Mouse (Mus musculus): ENCODE measurements around the gene Srsf12.

Srsf12 gene

GRCm38 (mm10) chr4:33208881-33209841 is at the start of gene Srsf12:
TSS of gene Srsf12 (plus strand) at chr4:33208991.
- no peak for DNase-seq (ENCODE audit: low read depth in 1 of 2, low spot score in 2 of 2)

GRCm38 (mm10) chr4:33183477-33183876 is 25.3 kb upstream of the Srsf12 start:
- no peak for DNase-seq (ENCODE audit: low read depth in 1 of 2, low spot score in 2 of 2)

GRCm38 (mm10) chr4:33188164-33188563 is 20.6 kb upstream of the Srsf12 start:
- DNase-seq (ENCODE audit: low read depth in 1 of 2, low spot score in 2 of 2): no peak

- DNase-seq (ENCODE audit: low read depth in 1 of 2, low spot score in 2 of 2): peak in 1 of 2 experiments; percentile 17
Measured at GRCm38 (mm10) chr4:33188781-33189734, 19.7 kb upstream of the Srsf12 start.

- DNase-seq (ENCODE audit: low read depth in 1 of 2, low spot score in 2 of 2): no peak
Measured at GRCm38 (mm10) chr4:33189735-33190036, 19.1 kb upstream of the Srsf12 start, which contains the start of gene Pm20d2. TSS of gene Pm20d2 (minus strand) at chr4:33189737.

- DNase-seq (ENCODE audit: low read depth in 1 of 2, low spot score in 2 of 2): no peak
Measured at GRCm38 (mm10) chr4:33198117-33198516, 10.7 kb upstream of the Srsf12 start.

- no peak for DNase-seq (ENCODE audit: low read depth in 1 of 2, low spot score in 2 of 2)
Measured at GRCm38 (mm10) chr4:33204682-33205081, 4.1 kb upstream of the Srsf12 start.

GRCm38 (mm10) chr4:33207551-33207950 is 1.2 kb upstream of the Srsf12 start:
- DNase-seq (ENCODE audit: low read depth in 1 of 2, low spot score in 2 of 2): no peak

- DNase-seq (ENCODE audit: low read depth in 1 of 2, low spot score in 2 of 2): no peak
Measured at GRCm38 (mm10) chr4:33221847-33222246, 13.1 kb downstream of the Srsf12 start.

GRCm38 (mm10) chr4:33224003-33224675 is 15.3 kb downstream of the Srsf12 start:
- DNase-seq (ENCODE audit: low read depth in 1 of 2, low spot score in 2 of 2): no peak

- no peak for DNase-seq (ENCODE audit: low read depth in 1 of 2, low spot score in 2 of 2)
Measured at GRCm38 (mm10) chr4:33227164-33227563, 18.4 kb downstream of the Srsf12 start.

- DNase-seq (ENCODE audit: low read depth in 1 of 2, low spot score in 2 of 2): no peak
Measured at GRCm38 (mm10) chr4:33229639-33230038, 20.8 kb downstream of the Srsf12 start.

GRCm38 (mm10) chr4:33230881-33231280 is 22.1 kb downstream of the Srsf12 start:
- no peak for DNase-seq (ENCODE audit: low read depth in 1 of 2, low spot score in 2 of 2)

GRCm38 (mm10) chr4:33242536-33242935 is 33.7 kb downstream of the Srsf12 start:
- no peak for DNase-seq (ENCODE audit: low read depth in 1 of 2, low spot score in 2 of 2)

GRCm38 (mm10) chr4:33243016-33243758 is 34.4 kb downstream of the Srsf12 start:
- no peak for DNase-seq (ENCODE audit: low read depth in 1 of 2, low spot score in 2 of 2)

- no peak for DNase-seq (ENCODE audit: low read depth in 1 of 2, low spot score in 2 of 2)
Measured at GRCm38 (mm10) chr4:33243921-33244320, 35.1 kb downstream of the Srsf12 start.

GRCm38 (mm10) chr4:33245853-33246395 is 37.1 kb downstream of the Srsf12 start:
- DNase-seq (ENCODE audit: low read depth in 1 of 2, low spot score in 2 of 2): no peak

GRCm38 (mm10) chr4:33247479-33248053 is 38.8 kb downstream of the Srsf12 start:
- peak; percentile 97 for DNase-seq (ENCODE audit: low read depth in 1 of 2, low spot score in 2 of 2)

GRCm38 (mm10) chr4:33248062-33248889 is 39.5 kb downstream of the Srsf12 start:
- DNase-seq (ENCODE audit: low read depth in 1 of 2, low spot score in 2 of 2): peak; percentile 96 to 99

Measured in monocyte, adult 2 months (primary cell).